Mouse (Mus musculus): ENCODE results near the gene Atoh7.

DNA sequence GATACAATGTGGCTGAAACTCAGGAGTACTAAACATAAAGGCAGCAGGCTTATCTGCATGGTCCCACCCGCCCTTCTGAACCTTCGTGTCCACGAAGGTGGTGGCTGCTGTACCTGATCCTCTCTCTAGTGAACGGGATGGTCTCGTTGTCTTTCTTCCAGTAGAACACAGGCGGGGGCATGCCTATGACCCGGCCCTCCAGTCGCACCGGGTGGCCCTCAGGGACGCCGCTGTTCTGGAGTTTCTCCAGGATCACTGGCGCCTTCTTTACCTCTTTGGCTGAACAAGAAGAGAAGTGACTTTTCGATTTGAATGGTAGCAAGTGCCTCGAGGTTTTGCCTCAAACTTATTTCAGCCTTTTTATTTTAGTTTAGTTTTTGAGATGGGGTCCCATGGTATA, 20.5 kb downstream of the Atoh7 start:
- TF ChIP-seq CTCF (IDR thresholded peaks at IDR 0.05; ENCODE audit: low read depth, low read length) (no peak), POLR2A (IDR thresholded peaks at IDR 0.05; ENCODE audit: extremely low read depth, insufficient read depth, low read length) (no peak)
